Mouse (Mus musculus): Measurements from ENCODE around the gene Pwwp2a.

DNA sequence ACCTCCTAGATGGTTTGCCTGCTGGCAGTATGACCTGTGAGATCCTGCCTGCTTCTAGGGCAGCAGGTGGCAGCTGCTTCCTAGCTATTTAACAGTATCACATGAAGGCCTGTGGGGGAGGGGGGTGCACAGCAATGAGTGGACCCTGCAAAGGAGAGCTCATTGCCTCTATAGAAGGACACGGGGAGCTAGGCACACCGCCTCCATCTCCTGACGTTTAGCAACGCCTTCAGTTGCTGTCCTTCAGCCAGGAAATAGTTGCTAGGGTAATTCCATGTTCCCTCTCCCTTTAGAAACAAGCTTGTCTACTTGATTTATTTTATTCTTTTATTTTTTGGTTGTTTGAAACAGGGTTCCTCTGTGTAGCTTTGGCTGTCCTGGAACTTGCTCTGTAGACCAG is 45.0 kb upstream of the Pwwp2a start:
- TF ChIP-seq CTCF (IDR thresholded peaks at IDR 0.05; ENCODE audit: borderline replicate concordance, control insufficient read depth, extremely low read depth, insufficient read depth, low read length, poor library complexity), result no peak
- no peak for TF ChIP-seq POLR2A (IDR thresholded peaks at IDR 0.05; ENCODE audit: control insufficient read depth, extremely low read depth, insufficient read depth, low read length, poor library complexity)

Data from thymus, adult 2 months (tissue).